Comparison of ENCODE assay signal across 7 mouse cellular contexts in the genomic region with DNA sequence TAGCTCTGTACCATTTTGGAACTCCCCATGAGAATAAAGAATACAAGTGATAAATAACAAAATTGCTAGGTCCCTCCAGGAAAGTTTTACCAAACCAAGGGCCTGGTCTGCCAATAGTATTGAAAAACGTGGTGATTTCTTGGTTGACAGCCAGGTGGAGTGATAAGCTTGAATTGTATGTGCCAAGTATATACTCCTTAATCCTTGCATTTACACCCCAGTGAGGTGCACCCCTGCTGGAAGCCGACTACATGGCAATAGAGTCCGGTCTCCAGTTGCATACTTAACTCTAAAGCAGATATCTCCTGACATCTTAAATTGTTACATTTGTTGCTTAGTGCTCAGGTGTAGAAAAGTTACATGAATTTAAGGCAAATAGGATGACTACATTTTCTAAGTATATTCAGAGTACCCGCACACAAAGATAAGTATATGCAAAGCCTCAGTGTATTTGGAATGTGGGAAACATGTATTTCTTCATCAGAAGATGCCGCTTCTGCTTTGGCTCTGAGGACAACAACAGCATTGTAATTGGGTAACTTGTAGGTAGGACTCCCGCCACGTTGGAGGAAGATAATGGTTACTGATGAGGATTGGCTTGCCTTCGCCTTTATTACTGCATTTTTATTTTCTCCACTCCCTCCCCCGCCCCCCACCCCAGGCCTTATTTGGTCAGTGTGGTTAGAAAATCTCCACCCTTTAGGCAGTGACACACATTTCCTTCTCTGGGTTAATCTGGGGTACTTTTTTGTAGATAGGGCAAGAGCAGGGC. TPM values are rescaled to one million over a fixed set of nuclear protein-coding genes. Genes with fewer than 3 reads are reported as not detected.
A peak's percentile ranks its signal among the peaks of the same experiment; 100 is the strongest.
DNase-seq lines count a peak whose midpoint lies in the region; ATAC-seq lines count a peak whose summit lies in the region.

No protein-coding gene starts in this region.

- peak overlapping the region; percentile 95 for H3K9ac ChIP-seq in intestine, embryonic 15.5 days

- H3K9me3 ChIP-seq in intestine, embryonic 15.5 days = no peaks in the 10 kb centered on the region

- DNase-seq in thymus, postnatal 0 days (ENCODE audit: low spot score) = peak; percentile 22
- DNase-seq in thymus, adult 18-20 months = no peak
- peak; percentile 22 for DNase-seq in embryo, embryonic 11 days
- DNase-seq in naive thymus-derived CD4-positive, alpha-beta T cell, adult 2 months (ENCODE audit: low read depth) = peak; percentile 41
- no peak for DNase-seq in layer of hippocampus, adult 8-10 months (ENCODE audit: low spot score in 2 of 2)
- DNase-seq in left cerebral cortex, adult 9 months (ENCODE audit: low spot score in 2 of 2) = no peak

- peak overlapping the region; percentile 81 for H3K4me3 ChIP-seq in intestine, embryonic 15.5 days (replicated peaks)

- ATAC-seq in intestine, embryonic 15.5 days = no peak

- no peak overlapping the region for H3K27ac ChIP-seq in intestine, embryonic 15.5 days

- WGBS in intestine, embryonic 15.5 days = 65% methylated on average over 9 of the region's 9 CpGs

- no peaks in the 10 kb centered on the region; the same call in 1 of the 2 replicates for H3K4me1 ChIP-seq in intestine, embryonic 15.5 days (replicated peaks)

- H3K36me3 ChIP-seq in intestine, embryonic 15.5 days = no peaks in the 10 kb centered on the region

- H3K27me3 ChIP-seq in intestine, embryonic 15.5 days (replicated peaks) = no peaks in the 10 kb centered on the region

- peak overlapping the region; percentile 75 for H3K4me2 ChIP-seq in intestine, embryonic 15.5 days (replicated peaks)

RNA-seq across cellular contexts. Expression of a gene that starts 1.1 kb away (rescaled TPM):
- polyA plus RNA-seq in thymus, postnatal 0 days (2015; fragmentation: Nextera tagmentation; extraction: Ambion mirVana) = 45.6 and 51.3 TPM in 2 replicates
- 71.2 and 75.7 TPM in 2 replicates for polyA plus RNA-seq in intestine, embryonic 15.5 days (2015; fragmentation: Nextera tagmentation; extraction: Ambion mirVana)
- 10 to 100 TPM; 43.9 to 67.5 (median 51.1) TPM for total RNA-seq in layer of hippocampus, adult 8-10 months (2022)

RNA-seq across cellular contexts. Expression of a gene that starts 9.5 kb away (rescaled TPM):
- 16.7 and 16.8 TPM in 2 replicates for polyA plus RNA-seq in thymus, postnatal 0 days (2015; fragmentation: Nextera tagmentation; extraction: Ambion mirVana)
- 18.4 and 19.2 TPM in 2 replicates for polyA plus RNA-seq in intestine, embryonic 15.5 days (2015; fragmentation: Nextera tagmentation; extraction: Ambion mirVana)
- 10 to 100 TPM; 22.3 to 28.2 (median 27.6) TPM for total RNA-seq in layer of hippocampus, adult 8-10 months (2022)

RNA-seq across cellular contexts. Expression of a gene that starts 38.3 kb away (rescaled TPM):
- 16.2 and 16.3 TPM in 2 replicates for polyA plus RNA-seq in thymus, postnatal 0 days (2015; fragmentation: Nextera tagmentation; extraction: Ambion mirVana)
- 10.0 and 10.8 TPM in 2 replicates for polyA plus RNA-seq in intestine, embryonic 15.5 days (2015; fragmentation: Nextera tagmentation; extraction: Ambion mirVana)
- total RNA-seq in layer of hippocampus, adult 8-10 months (2022) = 10 to 100 TPM; 47.0 to 53.1 (median 50.9) TPM

RNA-seq across cellular contexts. Expression of a gene that starts 38.3 kb away (rescaled TPM):
- polyA plus RNA-seq in thymus, postnatal 0 days (2015; fragmentation: Nextera tagmentation; extraction: Ambion mirVana) = 37.3 and 37.8 TPM in 2 replicates
- 69.0 and 84.8 TPM in 2 replicates for polyA plus RNA-seq in intestine, embryonic 15.5 days (2015; fragmentation: Nextera tagmentation; extraction: Ambion mirVana)
- 100 to 1,000 TPM in 2 of 4 experiments, 10 to 100 TPM in 2; 94.7 to 113 (median 102) TPM for total RNA-seq in layer of hippocampus, adult 8-10 months (2022)

RNA-seq across cellular contexts. Expression of a gene that starts 38.4 kb away (rescaled TPM):
- not detected in 2 replicates for polyA plus RNA-seq in thymus, postnatal 0 days (2015; fragmentation: Nextera tagmentation; extraction: Ambion mirVana)
- polyA plus RNA-seq in intestine, embryonic 15.5 days (2015; fragmentation: Nextera tagmentation; extraction: Ambion mirVana) = not detected in 2 replicates
- total RNA-seq in layer of hippocampus, adult 8-10 months (2022) = not detected

Comparison
In these comparisons a context has a peak if more than half of its experiments do, and no peak if none do; other contexts are left out.
1. DNase-seq: peak in thymus, postnatal 0 days (single experiment), embryo, embryonic 11 days (single experiment) and naive thymus-derived CD4-positive, alpha-beta T cell, adult 2 months (single experiment); none in thymus, adult 18-20 months (0 of 2), layer of hippocampus, adult 8-10 months (0 of 2) and left cerebral cortex, adult 9 months (0 of 2).